Mouse (Mus musculus) G1E (cell line): ENCODE measurements around the gene Stox1. TPM values are rescaled to one million over a fixed set of nuclear protein-coding genes. Genes with fewer than 3 reads are reported as not detected.
"Not testable (repeated sequence)": the region's sequence is repeated elsewhere in the genome, so short reads cannot be mapped to it uniquely, and the experiment has no call there.

ENCODE experiments used
- ATAC-seq: 2 replicates; pipeline ENCODE4 v1.8.0; 2016; ENCODE audit warnings: mild to moderate bottlenecking; ENCODE audit not compliant: insufficient number of reproducible peaks, poor library complexity, low FRiP score, severe bottlenecking; ENCODE audit errors: extremely low read depth
- DNase-seq: peaks from one replicate; pipeline ENCODE4 v3.0.0; 2012; ENCODE audit warnings: low spot score
- H3K27me3 ChIP-seq: 2 replicates; pipeline ENCODE4 v1.6.1; 2012; ENCODE audit warnings: mild to moderate bottlenecking, low read length, inconsistent platforms; ENCODE audit not compliant: insufficient read depth
- H3K36me3 ChIP-seq: replicated peaks from 2 replicates; pipeline ENCODE3; 2012; ENCODE audit warnings: mild to moderate bottlenecking, inconsistent platforms
- H3K4me1 ChIP-seq: 2 replicates; pipeline ENCODE4 v1.6.1; 2012; ENCODE audit warnings: low read depth, low read length, inconsistent platforms, mixed read lengths; ENCODE audit not compliant: insufficient read depth
- H3K4me3 ChIP-seq: 2 replicates; pipeline ENCODE4 v1.5.1; 2012; ENCODE audit warnings: low read depth, mild to moderate bottlenecking, inconsistent platforms, low read length, moderate library complexity, mixed read lengths
- H3K9me3 ChIP-seq: replicated peaks from 2 replicates; pipeline ENCODE4 v1.6.1; 2012; ENCODE audit warnings: inconsistent platforms
- CTCF ChIP-seq: IDR thresholded peaks from 2 replicates; pipeline ENCODE4 v1.5.1; 2012; ENCODE audit warnings: low read depth, low read length, inconsistent platforms, mixed read lengths
- GATA1 ChIP-seq: IDR thresholded peaks from 2 replicates; pipeline ENCODE4 v1.6.1; 2012; ENCODE audit warnings: borderline replicate concordance, low read length, inconsistent platforms, mixed read lengths
- GATA2 ChIP-seq: IDR thresholded peaks from 2 replicates; pipeline ENCODE4 v1.6.1; 2012; ENCODE audit warnings: low read depth, low read length, inconsistent platforms, borderline replicate concordance
- POLR2AphosphoS5 ChIP-seq: IDR thresholded peaks from 2 replicates; pipeline ENCODE4 v1.6.1; 2012; ENCODE audit warnings: low read depth, low read length, inconsistent platforms; ENCODE audit not compliant: insufficient replicate concordance
- TAL1 ChIP-seq: conservative IDR thresholded peaks from 2 replicates; pipeline ENCODE4 v1.6.1; 2012; ENCODE audit warnings: low read depth, low read length, inconsistent platforms, mixed read lengths
- polyA plus RNA-seq: library from polyadenylated mRNA; stranded (reverse); fragments of >175 nt; gene quantifications from 2 replicates; pipeline ENCODE4 v1.2.3, GENCODE M21; 2012
- total RNA-seq, 2 experiments: library from RNA; stranded (forward) in 1 of 2; stranded (reverse) in 1 of 2; fragments of 200-1000 nt in 1 of 2; fragments of >200 nt in 1 of 2; fragmentation: Nextera tagmentation in 1 of 2; gene quantifications; 2 replicates each; pipeline ENCODE4 v1.2.3; 2014 to 2017

Gene Stox1
- total and polyA plus RNA-seq, 3 experiments, result 0.16 TPM; not detected in 2

DNA sequence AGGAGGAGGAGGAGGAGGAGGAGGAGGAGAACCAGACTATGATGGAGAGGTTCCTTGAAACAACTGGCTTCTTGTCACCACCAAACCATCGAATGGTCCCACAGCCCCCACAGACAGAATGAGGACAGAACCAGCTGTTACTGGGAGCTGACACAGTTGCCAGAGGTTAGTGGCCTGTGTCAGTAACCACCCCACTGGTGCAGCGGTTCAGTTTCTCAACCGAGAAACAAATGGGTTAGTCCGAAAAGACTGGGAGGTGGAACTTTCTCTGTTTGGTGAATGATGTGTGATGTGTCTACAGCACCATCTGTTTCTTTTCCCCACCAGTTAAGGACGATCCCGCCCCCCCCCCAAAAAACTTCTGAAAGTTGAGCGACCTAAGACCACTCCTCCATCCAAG, 992 bp downstream of the Stox1 start:
- H3K9me3 ChIP-seq, result no peaks in the 10 kb centered on the region
- peaks cover 3% of the 10 kb centered on the region; the same call in 1 of the 2 replicates for H3K4me1 ChIP-seq
- DNase-seq (no peak), ATAC-seq (no peak)
- no peaks in the 10 kb centered on the region for H3K36me3 ChIP-seq
- TF ChIP-seq GATA1 (no peak), POLR2AphosphoS5 (no peak), GATA2 (no peak), TAL1 (no peak), CTCF (no peak)
- peaks cover 28% of the 10 kb centered on the region; the same call in 1 of the 2 replicates for H3K27me3 ChIP-seq
- no peak overlapping the region for H3K4me3 ChIP-seq

DNA sequence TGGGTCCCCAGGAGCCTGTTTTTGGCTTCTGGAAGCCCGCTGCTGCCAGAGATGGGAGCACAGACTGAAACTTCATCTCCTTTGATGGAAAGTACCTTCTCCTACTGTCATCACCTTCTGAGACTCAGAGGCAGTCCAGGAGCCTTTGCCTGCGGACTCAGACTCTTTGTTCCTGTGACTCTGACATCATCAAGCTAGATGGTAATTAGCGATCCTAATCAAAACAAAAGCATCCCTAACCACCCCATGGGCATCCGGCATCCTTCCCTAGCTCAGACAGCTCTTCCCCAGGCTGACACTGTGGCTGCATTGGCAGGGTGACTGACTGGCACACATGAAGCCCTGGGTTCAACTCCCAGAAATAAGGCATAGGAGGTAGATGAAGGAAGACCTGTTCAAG, 3.2 kb downstream of the Stox1 start:
- Histone ChIP-seq H3K36me3 (no peaks in the 10 kb centered on the region), H3K27me3 (peaks cover 23% of the 10 kb centered on the region; the same call in 1 of the 2 replicates), H3K4me1 (peaks cover 3% of the 10 kb centered on the region; the same call in 1 of the 2 replicates), H3K9me3 (no peaks in the 10 kb centered on the region), H3K4me3 (no peak overlapping the region)
- DNase-seq (no peak), ATAC-seq (no peak)
- TF ChIP-seq POLR2AphosphoS5, result no peak
- no peak for TF ChIP-seq TAL1
- TF ChIP-seq GATA2, result no peak

DNA sequence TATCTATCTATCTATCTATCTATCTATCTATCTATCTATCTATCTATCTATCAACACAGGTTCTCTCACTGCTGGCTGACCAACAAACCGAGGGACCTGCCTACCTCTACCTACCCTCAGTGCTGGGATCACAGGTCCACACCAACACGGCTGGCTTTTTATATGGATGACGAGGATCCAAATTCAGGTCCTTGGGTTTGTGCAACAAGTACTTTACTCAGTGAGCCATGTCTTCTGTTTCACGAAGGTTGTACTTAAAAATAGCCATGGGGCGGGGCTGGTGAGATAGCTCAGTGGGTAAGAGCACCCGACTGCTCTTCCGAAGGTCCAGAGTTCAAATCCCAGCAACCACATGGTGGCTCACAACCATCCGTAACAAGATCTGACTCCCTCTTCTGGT, 5.4 kb downstream of the Stox1 start:
- not testable (repeated sequence) for H3K36me3 ChIP-seq, H3K4me1 ChIP-seq, H3K9me3 ChIP-seq, DNase-seq, H3K4me3 ChIP-seq, ATAC-seq
- peaks cover 16% of the 10 kb centered on the region; the same call in 1 of the 2 replicates for H3K27me3 ChIP-seq

DNA sequence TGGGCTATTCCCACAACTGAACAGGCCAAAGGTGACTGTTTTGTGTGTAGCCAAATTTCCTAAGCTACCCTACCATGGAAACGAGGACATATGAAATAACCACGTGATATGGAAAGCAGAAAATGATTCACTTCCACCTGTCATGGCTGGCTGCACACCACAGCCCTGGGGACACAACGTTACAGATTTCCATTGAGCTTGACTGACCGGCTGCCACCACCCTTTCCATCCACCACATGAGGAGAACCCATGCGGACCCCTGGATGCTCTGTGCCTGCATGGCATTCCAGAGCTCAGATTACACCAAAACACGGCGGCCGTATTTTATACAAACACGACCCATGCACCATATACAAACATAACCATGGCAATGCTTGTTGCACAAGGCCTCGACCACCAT, 12.5 kb downstream of the Stox1 start:
- ATAC-seq, result no peak
- TF ChIP-seq TAL1, result no peak
- no peak for TF ChIP-seq CTCF
- TF ChIP-seq GATA2, result no peak
- TF ChIP-seq POLR2AphosphoS5, result no peak
- TF ChIP-seq GATA1, result no peak
- Histone ChIP-seq H3K4me1 (no peaks in the 10 kb centered on the region), H3K4me3 (no peak overlapping the region), H3K36me3 (no peaks in the 10 kb centered on the region), H3K9me3 (no peaks in the 10 kb centered on the region), H3K27me3 (peaks cover 9% of the 10 kb centered on the region; the same call in 1 of the 2 replicates)
- DNase-seq, result no peak

DNA sequence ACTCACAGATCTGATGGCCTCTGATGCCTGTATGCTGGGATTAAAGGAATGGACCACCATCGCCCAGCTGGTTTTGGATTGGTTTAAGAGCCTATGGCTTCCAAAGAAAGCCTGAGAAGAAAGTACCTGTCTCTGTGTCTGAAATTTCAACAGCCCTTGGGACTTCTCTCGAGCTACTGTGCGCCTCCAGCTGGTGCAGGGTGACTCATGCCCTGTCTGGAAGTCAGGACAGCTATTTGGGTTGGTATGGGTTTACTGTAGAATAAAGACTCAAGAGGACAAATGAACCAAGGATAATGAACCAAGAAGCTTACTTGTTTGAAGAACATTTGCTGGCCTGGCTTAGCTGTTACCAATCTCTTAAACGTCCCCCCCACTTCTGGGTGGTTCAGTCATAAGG, 22.3 kb downstream of the Stox1 start:
- Histone ChIP-seq H3K36me3 (no peaks in the 10 kb centered on the region), H3K4me3 (no peak overlapping the region), H3K4me1 (no peaks in the 10 kb centered on the region), H3K9me3 (no peaks in the 10 kb centered on the region), H3K27me3 (no peaks in the 10 kb centered on the region)
- no peak for ATAC-seq
- no peak for DNase-seq
- TF ChIP-seq CTCF (no peak), GATA1 (no peak), TAL1 (no peak), POLR2AphosphoS5 (no peak), GATA2 (no peak)

DNA sequence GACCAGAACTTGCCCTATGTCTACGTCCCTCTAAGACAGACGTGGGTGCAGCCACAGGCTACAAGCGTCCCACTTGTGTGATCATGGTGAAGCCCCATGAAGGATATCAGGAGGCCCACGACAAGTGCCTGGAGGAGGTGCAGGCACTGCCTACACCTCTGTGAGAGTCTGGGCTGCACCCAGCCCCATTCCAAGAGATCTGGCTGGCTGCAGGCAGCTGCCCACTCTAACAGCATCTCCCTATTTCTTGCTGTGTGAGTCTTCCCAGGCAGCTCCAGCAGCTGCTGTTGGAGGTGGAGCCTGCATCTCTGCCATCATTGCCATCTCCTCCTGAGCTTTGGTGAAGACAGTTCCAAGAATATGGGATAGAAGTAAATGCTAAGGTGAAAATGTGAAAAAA, 23.5 kb downstream of the Stox1 start:
- ATAC-seq, result no peak
- no peaks in the 10 kb centered on the region for H3K36me3 ChIP-seq
- H3K27me3 ChIP-seq, result no peaks in the 10 kb centered on the region
- H3K4me3 ChIP-seq, result no peak overlapping the region
- H3K9me3 ChIP-seq, result no peaks in the 10 kb centered on the region
- no peak for DNase-seq
- no peaks in the 10 kb centered on the region for H3K4me1 ChIP-seq
- TF ChIP-seq CTCF, result no peak
- no peak for TF ChIP-seq TAL1
- TF ChIP-seq POLR2AphosphoS5, result no peak
- no peak for TF ChIP-seq GATA2
- no peak for TF ChIP-seq GATA1

DNA sequence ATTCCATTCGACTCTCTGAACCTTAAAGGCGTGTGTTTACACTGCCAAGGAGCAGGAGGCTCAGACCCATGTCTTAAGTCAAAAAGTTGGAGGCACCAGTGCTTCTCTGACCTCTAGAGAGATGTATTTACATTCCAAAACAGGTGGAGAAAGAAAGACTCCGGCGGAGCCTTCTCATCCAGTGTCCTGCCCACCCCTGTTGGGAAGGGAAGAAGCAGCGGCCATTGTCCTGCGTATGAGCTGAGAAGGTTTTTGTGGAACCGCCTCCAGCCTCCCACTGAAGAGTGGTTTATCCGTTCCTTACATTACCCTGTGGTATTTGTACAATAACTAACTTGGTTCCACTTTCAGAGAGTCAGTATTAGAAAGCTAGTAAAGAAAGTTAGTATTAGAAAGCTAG, 33.2 kb downstream of the Stox1 start:
- DNase-seq (no peak), ATAC-seq (no peak)
- TF ChIP-seq GATA1, result no peak
- TF ChIP-seq GATA2, result no peak
- no peak for TF ChIP-seq CTCF
- TF ChIP-seq POLR2AphosphoS5, result no peak
- no peak for TF ChIP-seq TAL1
- Histone ChIP-seq H3K27me3 (peaks cover 6% of the 10 kb centered on the region; the same call in 1 of the 2 replicates), H3K36me3 (no peaks in the 10 kb centered on the region), H3K4me3 (no peak overlapping the region), H3K9me3 (no peaks in the 10 kb centered on the region), H3K4me1 (no peaks in the 10 kb centered on the region)
